Mouse (Mus musculus): ENCODE results near the gene Ing5.
A peak's percentile ranks its signal among the peaks of the same experiment; 100 is the strongest.
"Not testable (repeated sequence)": the region's sequence is repeated elsewhere in the genome, so short reads cannot be mapped to it uniquely, and the experiment has no call there.

Ing5 gene

DNA sequence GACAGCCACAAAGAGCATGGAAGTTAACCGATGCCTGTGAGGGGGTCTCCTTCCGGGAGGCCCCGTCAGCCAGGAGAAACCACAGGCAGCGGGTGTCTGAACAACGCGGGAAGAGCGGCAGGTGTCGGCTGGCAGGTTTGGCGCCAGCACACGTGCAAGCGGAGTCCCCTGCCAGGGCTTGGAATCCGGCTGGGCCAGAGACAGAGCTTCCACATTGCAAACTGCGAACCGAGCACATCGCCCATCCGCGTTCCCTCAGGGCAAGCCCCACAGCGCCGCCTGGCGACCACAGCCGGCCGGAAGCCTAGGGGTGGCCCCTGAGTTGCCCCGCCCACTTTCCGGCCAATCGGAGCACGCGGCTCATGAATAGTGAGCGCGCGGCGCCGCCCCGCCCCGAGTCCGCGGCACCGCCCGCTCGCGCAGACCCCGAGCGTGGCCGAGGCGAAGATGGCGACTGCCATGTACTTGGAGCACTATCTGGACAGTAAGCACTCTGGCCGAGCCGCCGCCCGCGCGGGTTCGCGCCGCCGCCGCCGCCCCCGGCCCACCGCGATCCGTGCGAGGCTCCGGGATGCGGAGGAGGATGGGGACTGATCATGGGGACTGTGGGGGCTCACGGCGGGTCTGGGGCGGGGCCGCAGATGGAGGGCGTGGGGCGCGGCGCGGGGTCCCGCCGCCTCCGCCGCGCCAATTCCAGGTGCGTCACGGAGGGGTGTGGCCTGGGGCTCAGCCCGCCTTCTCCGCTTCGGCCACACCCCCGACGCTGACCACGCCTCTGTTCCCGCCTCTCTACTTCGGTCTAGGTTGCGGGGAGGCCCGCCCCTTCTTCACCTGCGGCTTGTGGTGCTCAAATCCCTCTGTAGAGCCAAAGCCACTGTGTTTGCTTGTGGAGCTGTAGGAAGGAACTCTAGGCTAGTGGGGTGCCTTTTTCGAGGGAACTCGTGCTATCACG, at the start of gene Ing5:
Ing5 (plus strand) TSS at position 410 of the 952 bp plus-strand sequence.
- peak; percentile 100 for DNase-seq

DNA sequence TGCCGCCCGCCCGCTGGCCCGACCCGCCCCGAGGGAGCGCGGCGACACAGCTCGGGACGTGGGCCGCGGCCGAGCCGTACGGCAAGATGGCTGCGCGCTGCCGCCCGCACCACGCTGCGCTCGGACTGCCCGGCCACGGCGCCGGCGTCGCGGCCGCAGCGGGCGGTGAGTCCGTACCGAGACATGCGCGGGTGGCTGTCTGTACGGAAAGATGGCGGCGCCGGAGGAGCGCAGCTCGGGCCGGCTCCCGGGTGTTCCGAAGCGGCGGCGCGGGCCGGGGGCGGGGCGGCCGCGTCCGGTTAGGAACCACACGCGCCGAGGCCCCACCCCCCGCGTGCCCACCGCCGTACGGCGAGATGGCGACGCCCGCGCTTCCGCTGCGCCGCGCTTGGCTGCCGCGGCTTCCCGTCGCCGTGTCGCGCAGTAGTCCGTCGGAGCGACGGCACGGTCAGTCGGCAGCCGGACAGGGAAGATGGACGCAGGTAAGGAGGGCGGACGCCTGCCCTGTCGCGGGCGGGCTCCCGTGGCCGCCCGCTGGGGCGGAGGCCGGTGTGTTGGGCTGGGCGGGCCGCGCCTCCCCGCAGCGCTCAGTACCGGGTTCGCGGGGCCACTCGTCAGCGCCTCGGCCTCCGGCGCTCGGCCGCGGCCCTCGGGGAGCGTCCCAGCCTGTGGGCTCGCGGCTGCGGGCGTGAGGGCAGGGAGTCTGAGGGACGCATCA, 49.0 kb upstream of the Ing5 start, which contains the start of gene Thap4:
Thap4 (minus strand) TSS at position 292 of the 718 bp plus-strand sequence.
- peak; percentile 95 for DNase-seq

DNA sequence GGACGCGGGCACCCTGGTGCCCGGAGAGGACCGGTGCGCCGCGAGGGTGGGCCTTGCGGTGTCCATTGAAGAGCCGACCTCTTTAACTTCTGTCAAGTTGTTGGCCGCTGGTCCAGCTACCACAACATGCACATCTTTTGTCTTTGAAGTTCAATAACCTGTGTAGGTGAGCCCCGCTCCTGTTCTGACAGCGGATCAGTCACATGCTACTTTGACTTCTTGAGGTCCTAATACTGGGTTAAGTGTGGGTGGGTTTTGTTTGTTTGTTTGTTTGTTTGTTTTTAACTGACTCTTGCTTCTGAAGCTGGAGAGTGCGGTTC, 48.5 kb upstream of the Ing5 start:
- DNase-seq: no peak

DNA sequence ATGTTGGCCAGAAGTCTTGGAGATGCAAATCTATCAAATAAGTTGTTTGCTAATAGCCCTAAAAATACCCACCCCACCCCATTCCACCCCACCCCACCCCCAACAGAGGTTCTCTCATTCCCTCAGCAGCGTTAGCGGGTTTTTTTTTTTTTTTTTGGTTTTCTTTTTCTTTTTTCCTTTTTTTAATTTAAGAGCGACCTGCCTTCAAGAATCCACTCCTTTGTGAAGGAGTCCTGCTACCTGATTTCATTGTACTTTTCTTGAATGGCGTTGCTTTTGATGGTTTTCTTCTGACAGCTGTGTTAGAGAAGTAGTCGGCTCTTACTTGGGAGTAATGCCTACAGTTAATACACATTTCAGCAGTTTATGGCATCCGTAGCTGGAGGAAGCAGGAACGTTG, 48.1 kb upstream of the Ing5 start:
- no peak for DNase-seq

DNA sequence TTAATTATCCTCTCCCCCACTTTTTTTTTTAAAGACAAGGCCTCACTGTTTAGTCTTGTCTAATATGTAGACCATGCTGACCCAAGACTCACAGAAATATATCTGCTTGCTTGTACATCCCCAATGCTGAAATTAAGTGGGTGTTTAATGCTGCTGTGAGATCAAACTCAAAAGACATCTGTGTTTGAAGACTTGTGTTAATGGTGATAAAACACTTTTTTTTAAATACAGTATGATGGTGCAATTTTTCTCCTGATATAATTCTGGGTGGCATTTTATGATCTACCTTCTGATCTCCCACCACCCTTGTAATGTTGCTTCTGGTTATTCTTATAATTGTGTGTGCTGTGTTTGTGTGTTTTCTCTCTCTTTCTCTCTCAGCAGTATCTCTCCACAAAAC, 47.6 kb upstream of the Ing5 start:
- no peak for DNase-seq

DNA sequence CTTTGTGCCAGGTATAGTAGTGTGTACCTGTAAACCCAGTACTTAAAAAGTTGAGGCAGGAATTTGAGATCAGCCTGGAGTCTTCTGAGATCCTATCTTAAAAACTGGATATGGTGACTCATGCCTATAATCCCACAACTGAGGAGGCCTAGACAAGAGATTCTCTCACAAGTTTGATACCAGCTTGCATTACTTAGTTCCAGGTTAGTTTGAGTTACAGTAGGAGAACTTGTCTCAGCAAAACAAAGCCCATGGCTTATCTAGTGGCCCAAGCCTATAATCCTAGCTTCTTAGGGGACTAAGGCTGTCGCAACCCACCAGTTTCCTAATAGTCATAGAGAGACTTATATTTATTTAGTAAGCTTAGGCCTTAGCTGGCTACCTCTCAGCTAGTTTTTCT, 43.7 kb upstream of the Ing5 start:
- DNase-seq: no peak

DNA sequence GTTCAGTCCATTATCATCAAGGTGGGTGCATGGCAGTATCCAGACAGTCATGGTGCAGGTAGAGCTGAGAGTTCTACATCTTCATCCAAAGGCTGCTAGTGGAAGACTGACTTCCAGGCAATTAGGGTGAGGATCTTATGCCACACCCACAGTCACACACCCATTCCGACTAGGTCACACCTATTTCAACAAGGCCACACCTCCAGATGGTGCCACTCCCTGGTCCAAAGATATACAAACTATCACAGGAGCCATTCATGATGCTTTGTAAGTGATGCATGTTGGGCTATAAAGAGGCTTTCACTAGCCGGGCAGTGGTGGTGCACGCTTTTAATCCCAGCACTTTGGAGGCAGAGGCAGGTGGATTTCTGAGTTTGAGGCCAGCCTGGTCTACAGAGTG, 40.2 kb upstream of the Ing5 start:
- not testable (repeated sequence) for DNase-seq

DNA sequence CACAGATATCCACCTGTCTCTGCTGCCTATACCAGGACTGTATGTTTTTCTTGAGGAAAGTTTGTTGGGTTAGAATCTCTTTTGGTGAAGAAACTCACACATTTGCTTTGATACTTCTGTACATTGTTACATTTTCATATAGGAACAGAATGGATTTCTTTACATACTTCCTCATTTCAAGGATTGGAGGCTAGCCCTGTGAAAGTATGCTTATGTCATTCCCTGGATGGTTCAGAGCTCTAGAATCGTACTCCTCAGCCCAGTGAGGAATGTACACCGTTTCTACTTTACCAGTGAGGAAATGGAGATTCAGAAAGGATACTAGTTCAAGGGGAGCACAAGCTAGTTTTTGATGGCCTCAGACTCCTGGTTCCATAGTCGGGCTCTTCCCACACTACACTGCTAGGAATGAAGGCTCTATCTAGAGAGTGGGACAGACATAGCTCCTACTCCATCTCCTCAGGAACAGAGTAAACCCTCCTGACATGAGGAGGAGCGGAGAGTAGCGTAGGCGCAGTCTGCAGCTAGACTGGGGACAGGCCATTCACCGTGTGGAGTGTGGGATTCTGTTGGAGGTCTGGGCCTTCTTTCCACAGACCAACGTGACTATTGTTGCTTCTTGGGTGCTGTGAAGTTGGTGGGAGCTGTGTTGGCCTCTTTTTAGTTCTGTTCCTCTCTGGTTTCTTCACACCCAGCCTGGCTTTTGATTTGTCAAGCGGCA, 38.7 kb upstream of the Ing5 start:
- peak; percentile 11 for DNase-seq

DNA sequence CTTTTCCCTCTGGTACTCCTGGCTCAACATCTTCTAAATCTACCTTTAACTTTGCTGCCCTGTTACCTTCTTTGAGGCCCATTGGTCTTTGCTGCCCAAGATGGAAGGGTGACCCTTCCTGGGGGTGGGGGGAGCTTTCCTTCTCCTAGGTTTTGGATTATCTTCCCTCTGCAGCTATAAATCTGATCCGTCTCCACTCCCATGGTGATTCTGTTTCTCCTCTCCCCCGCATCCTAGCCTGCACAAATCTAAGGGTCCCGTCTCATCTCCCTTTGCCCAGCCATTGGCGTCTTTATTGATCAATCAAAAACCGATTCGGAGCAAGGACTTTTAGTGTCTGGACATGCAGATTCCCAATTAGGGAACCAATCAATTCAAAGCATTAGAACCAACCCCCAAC, 36.2 kb upstream of the Ing5 start:
- DNase-seq: no peak

DNA sequence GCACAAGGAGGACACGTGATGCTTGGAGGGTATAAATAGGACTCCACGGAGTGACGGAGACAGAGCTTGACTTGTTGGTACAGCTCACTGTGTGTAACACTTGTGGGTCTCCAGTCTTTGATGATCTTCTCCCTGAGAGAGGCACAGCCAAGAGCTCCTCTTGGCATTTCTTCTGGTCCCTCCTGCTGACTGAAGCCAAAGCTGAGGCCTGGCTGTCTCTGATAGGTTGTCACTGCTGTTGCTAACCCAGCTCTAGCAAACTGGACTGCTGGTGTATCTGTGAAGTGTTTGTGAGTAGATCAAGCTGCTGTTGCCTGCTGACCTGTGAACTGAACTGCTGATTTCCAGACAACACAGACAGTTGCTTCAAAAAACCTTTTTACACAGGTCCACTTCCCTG, 33.9 kb upstream of the Ing5 start:
- no peak for DNase-seq

DNA sequence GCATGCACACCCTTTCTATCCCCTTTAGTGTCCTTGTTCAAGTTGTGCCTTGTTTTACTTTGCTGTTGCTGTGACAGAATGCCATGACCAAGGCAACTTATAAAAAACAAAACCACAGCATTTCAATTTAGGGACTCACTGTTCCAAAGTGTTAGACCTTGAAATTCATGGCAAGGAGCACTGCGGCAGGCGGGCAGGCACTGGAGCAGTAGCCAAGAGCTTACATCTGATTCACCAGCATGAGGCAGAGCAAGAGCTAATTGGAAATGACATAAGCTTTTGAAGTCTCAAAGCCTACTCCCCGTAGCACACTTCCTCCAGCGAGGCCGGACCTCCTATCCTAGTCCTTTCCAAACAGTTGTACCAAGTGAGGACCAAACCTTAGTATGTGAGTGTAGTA, 27.1 kb upstream of the Ing5 start:
- DNase-seq: no peak

DNA sequence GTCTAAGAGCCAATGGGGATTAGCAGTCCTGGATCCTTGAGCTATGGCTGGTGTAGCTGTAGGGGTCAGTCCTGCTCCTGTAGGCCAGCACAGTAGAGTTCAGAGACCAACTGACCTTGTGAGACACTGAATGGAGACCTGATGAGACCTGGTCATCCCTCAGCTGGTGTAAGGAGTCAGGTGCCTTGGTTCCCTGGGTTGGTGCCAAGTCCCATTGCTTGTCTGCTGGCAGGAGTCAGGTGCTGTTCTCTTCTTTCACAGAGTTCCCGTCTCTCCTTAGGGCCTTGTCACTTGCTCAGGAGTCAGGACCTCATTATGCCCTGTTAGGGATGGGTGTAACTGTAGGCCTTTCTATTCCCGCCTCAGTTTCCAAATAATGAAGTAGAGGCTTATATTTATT, 16.9 kb upstream of the Ing5 start:
- no peak for DNase-seq

DNA sequence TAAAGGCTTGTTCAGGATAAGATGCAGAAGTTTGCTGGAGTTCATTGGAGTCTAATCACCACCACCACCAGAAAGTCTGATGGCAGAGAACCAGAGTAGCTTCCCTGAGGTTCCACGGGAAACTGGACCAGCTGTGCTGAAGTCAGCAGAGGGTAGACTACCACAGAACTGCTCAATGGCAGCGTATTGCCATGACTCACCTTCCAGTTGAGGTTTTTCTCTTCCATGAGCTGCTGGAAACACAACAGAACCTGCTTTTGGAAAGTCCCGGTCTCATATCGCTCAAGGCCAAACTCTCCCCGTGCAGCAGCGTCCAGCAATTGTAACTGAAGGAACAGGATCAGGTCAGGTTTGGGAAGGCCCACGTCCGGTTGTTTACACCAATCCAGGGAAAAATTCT, 9.2 kb upstream of the Ing5 start:
- no peak for DNase-seq

DNA sequence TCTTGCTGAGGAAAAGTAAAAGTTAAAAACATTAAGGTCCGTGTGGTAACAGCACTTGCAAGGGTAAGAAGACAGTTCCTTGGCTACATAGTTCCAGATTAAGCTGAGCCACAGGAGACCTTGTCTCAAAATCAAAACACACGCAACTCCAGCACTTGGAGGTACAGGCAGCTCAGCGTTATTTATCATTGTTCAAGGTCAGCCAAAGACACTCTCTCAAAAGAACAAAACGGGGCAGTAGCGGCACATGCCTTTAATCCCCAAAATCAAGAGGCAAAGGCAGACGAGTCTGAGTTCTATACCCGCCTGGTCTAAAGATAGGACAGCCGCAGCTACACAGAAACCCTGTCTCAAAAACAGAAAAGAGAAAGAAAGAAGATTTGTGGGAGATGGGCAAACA, 7.9 kb upstream of the Ing5 start:
- no peak for DNase-seq

DNA sequence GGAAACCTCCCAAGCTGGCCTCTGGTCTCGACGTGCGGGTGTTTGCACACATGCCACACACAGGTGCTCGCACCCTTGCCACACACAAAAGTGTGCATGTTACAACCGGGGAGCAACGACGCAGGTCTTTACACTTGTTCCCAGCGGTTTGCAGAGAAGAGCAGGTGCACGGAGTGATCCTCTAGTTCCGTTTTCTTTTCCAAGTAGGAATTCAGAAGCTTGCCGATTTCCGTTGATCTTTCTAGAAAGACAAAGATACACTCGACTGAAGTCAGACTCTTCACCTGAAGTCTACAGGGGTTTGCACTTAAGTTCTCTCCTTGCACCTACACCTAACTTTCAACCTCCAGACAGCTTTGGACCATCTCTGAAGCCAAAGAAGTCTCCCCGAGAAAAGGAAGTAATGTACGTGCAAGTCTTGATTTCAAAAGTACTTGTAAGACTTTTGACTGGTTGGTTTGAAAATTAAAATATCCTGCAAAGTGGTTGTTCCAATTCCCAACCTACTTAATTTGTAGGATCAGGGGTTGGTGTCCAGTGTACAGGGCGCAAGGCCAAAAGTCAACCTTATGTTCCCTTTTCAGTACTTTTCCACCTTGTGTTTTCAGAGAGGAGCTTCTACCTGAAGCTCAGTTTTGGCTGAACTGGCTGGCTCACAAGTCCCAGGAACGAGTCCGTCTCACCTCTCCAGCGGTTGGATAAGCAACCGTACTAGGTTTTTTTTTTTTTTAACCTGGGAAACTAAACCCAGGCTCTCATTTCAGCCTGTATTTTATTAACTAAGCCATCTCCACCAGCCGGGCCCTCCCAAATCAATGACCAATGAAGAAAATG, 2.9 kb upstream of the Ing5 start:
- DNase-seq: no peak

DNA sequence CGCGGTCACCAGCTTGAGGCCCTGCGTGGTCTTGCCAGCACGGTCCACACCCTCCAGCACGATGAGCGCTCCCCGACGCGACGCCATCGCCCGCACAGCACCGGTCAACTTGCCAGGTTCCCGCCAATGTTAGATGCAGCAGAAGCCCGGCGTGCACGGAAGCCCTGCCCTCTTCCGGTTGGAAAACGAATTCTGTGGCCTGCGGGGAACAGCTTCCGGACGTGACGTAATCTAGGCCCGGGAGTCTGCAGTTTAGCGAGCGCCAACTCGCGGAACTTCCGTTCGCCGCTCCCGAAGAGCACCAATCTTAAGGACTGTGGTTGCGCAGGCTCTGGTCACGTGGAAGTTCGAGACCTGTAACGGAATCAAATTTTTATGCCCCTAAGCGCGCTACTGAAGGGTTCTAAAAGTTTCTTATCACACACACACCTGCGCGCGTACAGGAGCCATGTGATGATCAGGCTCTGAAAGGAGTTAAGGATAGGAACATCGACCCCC, 2.0 kb upstream of the Ing5 start, which contains the start of gene Dtymk:
Dtymk (minus strand) TSS at position 194 of the 498 bp plus-strand sequence.
- peak; percentile 96 for DNase-seq

DNA sequence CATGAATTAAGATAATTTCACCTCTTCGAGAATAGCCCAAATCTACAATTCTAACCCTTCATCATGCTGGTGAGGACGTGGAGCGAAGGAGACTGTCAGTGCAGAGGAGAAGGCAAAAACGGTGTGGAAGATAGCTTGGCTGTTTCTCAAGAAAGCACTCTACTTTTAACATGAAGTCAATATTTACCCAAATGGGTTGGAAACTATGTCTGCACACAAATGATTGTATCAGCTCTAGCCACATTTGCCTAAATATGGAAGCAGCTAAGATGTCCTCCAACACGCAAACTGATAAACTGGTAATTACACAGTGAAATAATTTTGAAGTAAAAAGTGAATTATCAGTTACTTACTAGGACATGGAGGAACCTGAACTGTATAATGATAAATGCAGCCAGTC, 994 bp upstream of the Ing5 start:
- no peak for DNase-seq

DNA sequence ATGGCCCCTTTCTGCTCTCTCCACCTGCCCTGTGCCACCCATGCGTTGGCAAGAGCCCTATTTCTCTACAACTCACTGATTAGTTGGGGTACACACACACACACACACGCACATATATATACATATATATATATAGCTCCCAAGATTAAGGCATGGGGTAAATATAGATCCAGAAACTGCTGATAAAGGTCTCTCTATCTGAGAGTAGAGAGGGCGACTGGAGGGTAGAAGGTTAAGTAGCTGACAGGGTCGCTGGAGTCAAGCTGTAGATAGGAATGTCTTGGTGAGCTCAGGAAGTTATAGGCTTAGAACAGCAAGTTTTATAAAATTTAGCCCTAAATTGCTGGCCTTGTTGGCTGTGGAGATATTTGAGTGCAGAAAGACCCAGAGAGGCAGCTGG, 1.1 kb downstream of the Ing5 start:
- no peak for DNase-seq

DNA sequence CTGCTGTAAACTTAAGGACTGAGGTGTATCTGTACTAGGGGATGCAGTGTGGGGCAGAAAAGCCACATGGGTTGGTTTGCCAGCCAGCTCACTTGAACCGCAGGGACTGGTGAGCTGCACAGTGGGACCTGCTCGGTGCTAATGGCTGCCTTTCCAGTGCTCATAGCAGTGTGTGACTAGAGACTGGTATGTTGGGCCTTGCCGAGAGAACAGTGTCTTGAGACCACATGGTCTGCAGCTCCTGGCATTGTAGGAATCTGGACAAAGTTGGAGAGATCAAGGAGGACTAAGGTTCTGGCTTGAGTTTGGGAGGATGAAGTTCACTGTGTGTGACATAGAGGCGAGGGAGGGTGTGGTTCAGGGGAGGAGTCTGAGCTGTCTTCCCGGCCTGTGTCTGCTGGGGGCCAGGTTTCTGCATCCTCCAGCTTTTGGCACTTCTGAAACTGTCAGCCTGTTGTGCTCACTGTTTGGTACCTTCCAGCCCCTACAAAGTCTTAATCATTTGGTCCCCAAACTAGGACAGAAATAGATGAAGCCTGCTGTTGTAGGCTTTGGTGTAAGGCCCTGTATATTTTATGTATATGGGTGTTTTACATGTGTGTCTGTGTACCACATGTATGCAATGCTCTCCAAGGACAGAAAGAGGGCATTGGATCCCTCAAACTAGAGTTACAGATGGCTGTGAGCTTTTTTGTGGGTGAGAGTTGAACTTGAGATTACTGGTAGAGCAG, 1.6 kb downstream of the Ing5 start:
- no peak for DNase-seq

DNA sequence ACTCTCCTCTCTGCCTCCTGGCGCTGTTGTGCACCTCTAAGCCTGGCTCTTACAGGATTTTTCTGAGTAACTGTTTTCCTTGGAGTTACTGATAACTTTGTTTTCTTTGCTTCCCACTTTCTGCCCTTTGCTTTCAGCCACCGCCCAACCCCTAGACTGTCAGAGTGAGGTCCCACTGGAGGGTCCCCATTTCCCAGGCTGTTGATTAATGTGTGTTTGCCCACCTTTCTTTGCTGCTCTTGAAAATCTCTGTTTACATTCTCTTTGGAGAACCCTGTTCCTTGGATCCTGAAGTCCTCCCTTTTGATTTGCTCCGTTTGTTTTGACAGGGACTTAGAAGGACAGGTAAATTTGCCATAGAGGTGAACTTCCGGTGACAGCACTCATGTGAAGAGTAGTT, 5.1 kb downstream of the Ing5 start:
- no peak for DNase-seq

DNA sequence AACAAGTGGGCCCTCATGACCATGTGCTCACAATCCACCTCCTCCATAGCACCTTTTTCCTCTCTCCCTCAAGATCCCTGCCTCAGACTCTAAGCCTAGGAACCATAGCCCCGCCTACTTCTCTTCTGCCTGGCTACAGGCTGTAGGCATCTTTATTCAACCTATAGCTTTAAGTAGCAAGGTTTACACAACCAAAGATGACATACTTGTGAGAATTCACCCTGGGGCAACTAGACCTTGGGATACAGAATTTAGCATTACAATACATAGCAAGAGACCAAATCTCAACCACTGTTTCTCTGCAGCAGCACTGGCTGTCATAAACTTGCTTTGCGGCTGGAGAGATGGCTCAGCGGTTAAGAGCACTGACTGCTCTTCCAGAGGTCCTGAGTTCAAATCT, 6.2 kb downstream of the Ing5 start:
- DNase-seq: no peak

All from right cerebral cortex, adult 18-20 months (tissue).